Mouse (Mus musculus): ENCODE data around the gene Pstpip1. TPM values are rescaled to one million over a fixed set of nuclear protein-coding genes. Genes with fewer than 3 reads are reported as not detected.

The Pstpip1 gene
- 100 to 1,000 TPM; 215 to 226 TPM for total RNA-seq (2023)

GRCm38 (mm10) chr9:56089778-56090520, at the start of gene Pstpip1:
Gene Pstpip1 (plus strand): TSS chr9:56089962.

GRCm38 (mm10) chr9:56041372-56042180, 48.2 kb upstream of the Pstpip1 start, which contains the start of gene Rcn2:
Gene Rcn2 (plus strand): TSS chr9:56041845.

GRCm38 (mm10) chr9:56165377-56165776, 75.6 kb downstream of the Pstpip1 start, which contains the start of gene Tspan3:
Gene Tspan3 (minus strand): TSS chr9:56165477.

Other genes with a start within 250 kb of the Pstpip1 start
- gene Scaper, start 151.8 kb upstream of the Pstpip1 start, total RNA-seq (2023) = 10 to 100 TPM; 29.1 to 33.5 TPM
- gene 4930563M21Rik, start 79.4 kb upstream of the Pstpip1 start, total RNA-seq (2023) = not detected
- gene Rcn2, start 48.1 kb upstream of the Pstpip1 start, total RNA-seq (2023) = 10 to 100 TPM; 30.0 to 42.5 TPM
- 10 to 100 TPM; 17.9 to 21.4 TPM for gene Tspan3, start 75.5 kb downstream of the Pstpip1 start, total RNA-seq (2023)

Measured in T-cell, adult 66 days (primary cell).